Mouse (Mus musculus): Measurements from ENCODE around the gene 4930519P11Rik. TPM values are rescaled to one million over a fixed set of nuclear protein-coding genes. Genes with fewer than 3 reads are reported as not detected.

Gene 4930519P11Rik
- total and polyA plus RNA-seq, 2 experiments from 2014 or later = not detected

- Histone ChIP-seq H3K36me3 (replicated peaks; ENCODE audit: control insufficient read depth, insufficient read depth, low read length) (peaks cover 17% of the 10 kb centered on the region; the same call in 1 of the 2 replicates), H3K9me3 (replicated peaks; ENCODE audit: control insufficient read depth, low read length) (no peaks in the 10 kb centered on the region), H3K9ac (replicated peaks; ENCODE audit: low read depth, low read length) (no peak overlapping the region), H3K4me1 (ENCODE audit: control insufficient read depth, insufficient read depth) (peaks cover 3% of the 10 kb centered on the region; the same call in 1 of the 2 replicates), H3K27me3 (ENCODE audit: control insufficient read depth, insufficient read depth, low read length) (no peaks in the 10 kb centered on the region), H3K4me2 (ENCODE audit: low read depth, low read length) (no peak overlapping the region), H3K4me3 (ENCODE audit: low read depth, low read length) (no peak overlapping the region), H3K27ac (ENCODE audit: low read depth) (no peak overlapping the region)
- ATAC-seq (ENCODE audit: insufficient read depth, low read depth) = no peak
- DNase-seq (ENCODE audit: low spot score) = no peak
- 86% methylated on average over 3 of the region's 3 CpGs for WGBS
- TF ChIP-seq CTCF (IDR thresholded peaks at IDR 0.05; ENCODE audit: low read depth) (no peak), EP300 (IDR thresholded peaks at IDR 0.05; ENCODE audit: low read depth) (no peak)
Observed at GRCm38 (mm10) chr2:154591239-154591638, 22.0 kb downstream of the 4930519P11Rik start.

GRCm38 (mm10) chr2:154589051-154589450 is 24.2 kb downstream of the 4930519P11Rik start:
- no peaks in the 10 kb centered on the region for H3K9me3 ChIP-seq (replicated peaks; ENCODE audit: control insufficient read depth, low read length)
- H3K27me3 ChIP-seq (ENCODE audit: control insufficient read depth, insufficient read depth, low read length) = no peaks in the 10 kb centered on the region
- H3K4me2 ChIP-seq (ENCODE audit: low read depth, low read length) = no peak overlapping the region
- DNase-seq (ENCODE audit: low spot score) (no peak), ATAC-seq (ENCODE audit: insufficient read depth, low read depth) (no peak)
- no peak overlapping the region for H3K27ac ChIP-seq (ENCODE audit: low read depth)
- peaks cover 13% of the 10 kb centered on the region; the same call in 1 of the 2 replicates for H3K36me3 ChIP-seq (replicated peaks; ENCODE audit: control insufficient read depth, insufficient read depth, low read length)
- no peak overlapping the region for H3K9ac ChIP-seq (replicated peaks; ENCODE audit: low read depth, low read length)
- 69% methylated on average over 4 of the region's 4 CpGs for WGBS
- TF ChIP-seq EP300 (IDR thresholded peaks at IDR 0.05; ENCODE audit: low read depth) (no peak), CTCF (IDR thresholded peaks at IDR 0.05; ENCODE audit: low read depth) (no peak)
- H3K4me3 ChIP-seq (ENCODE audit: low read depth, low read length) = no peak overlapping the region
- H3K4me1 ChIP-seq (ENCODE audit: control insufficient read depth, insufficient read depth) = peaks cover 12% of the 10 kb centered on the region

- H3K36me3 ChIP-seq (replicated peaks; ENCODE audit: control insufficient read depth, insufficient read depth, low read length) = peaks cover 10% of the 10 kb centered on the region; the same call in 1 of the 2 replicates
- no peak overlapping the region for H3K27ac ChIP-seq (ENCODE audit: low read depth)
- H3K27me3 ChIP-seq (ENCODE audit: control insufficient read depth, insufficient read depth, low read length) = no peaks in the 10 kb centered on the region
- H3K4me2 ChIP-seq (ENCODE audit: low read depth, low read length) = no peak overlapping the region
- DNase-seq (ENCODE audit: low spot score) (no peak), ATAC-seq (ENCODE audit: insufficient read depth, low read depth) (no peak)
- H3K9me3 ChIP-seq (replicated peaks; ENCODE audit: control insufficient read depth, low read length) = no peaks in the 10 kb centered on the region
- H3K4me1 ChIP-seq (ENCODE audit: control insufficient read depth, insufficient read depth) = peaks cover 18% of the 10 kb centered on the region
- TF ChIP-seq CTCF (IDR thresholded peaks at IDR 0.05; ENCODE audit: low read depth) = peak; percentile 48
- TF ChIP-seq EP300 (IDR thresholded peaks at IDR 0.05; ENCODE audit: low read depth) = no peak
- H3K9ac ChIP-seq (replicated peaks; ENCODE audit: low read depth, low read length) = no peak overlapping the region
- no peak overlapping the region for H3K4me3 ChIP-seq (ENCODE audit: low read depth, low read length)
- WGBS = 69% methylated on average over 5 of the region's 5 CpGs
Observed at GRCm38 (mm10) chr2:154586405-154586804, 26.8 kb downstream of the 4930519P11Rik start.

- Histone ChIP-seq H3K27ac (ENCODE audit: low read depth) (no peak overlapping the region), H3K4me2 (ENCODE audit: low read depth, low read length) (no peak overlapping the region), H3K4me1 (ENCODE audit: control insufficient read depth, insufficient read depth) (peaks cover 22% of the 10 kb centered on the region), H3K4me3 (ENCODE audit: low read depth, low read length) (no peak overlapping the region), H3K9me3 (replicated peaks; ENCODE audit: control insufficient read depth, low read length) (no peaks in the 10 kb centered on the region), H3K36me3 (replicated peaks; ENCODE audit: control insufficient read depth, insufficient read depth, low read length) (peaks cover 10% of the 10 kb centered on the region; the same call in 1 of the 2 replicates), H3K9ac (replicated peaks; ENCODE audit: low read depth, low read length) (0 out of 2 replicates have a peak overlapping the region, but pooled peaks have one; percentile 10), H3K27me3 (ENCODE audit: control insufficient read depth, insufficient read depth, low read length) (no peaks in the 10 kb centered on the region)
- DNase-seq (ENCODE audit: low spot score) = no peak
- WGBS = 51% methylated on average over 17 of the region's 17 CpGs
- TF ChIP-seq EP300 (IDR thresholded peaks at IDR 0.05; ENCODE audit: low read depth) = no peak
- TF ChIP-seq CTCF (IDR thresholded peaks at IDR 0.05; ENCODE audit: low read depth) = no peak
- no peak for ATAC-seq (ENCODE audit: insufficient read depth, low read depth)
Observed at GRCm38 (mm10) chr2:154584931-154585601, 28.2 kb downstream of the 4930519P11Rik start.

- H3K27me3 ChIP-seq (ENCODE audit: control insufficient read depth, insufficient read depth, low read length) = no peaks in the 10 kb centered on the region
- DNase-seq (ENCODE audit: low spot score) = no peak
- no peak overlapping the region for H3K4me3 ChIP-seq (ENCODE audit: low read depth, low read length)
- 39% methylated on average over 15 of the region's 15 CpGs for WGBS
- no peak overlapping the region for H3K4me2 ChIP-seq (ENCODE audit: low read depth, low read length)
- H3K4me1 ChIP-seq (ENCODE audit: control insufficient read depth, insufficient read depth) = peaks cover 22% of the 10 kb centered on the region
- ATAC-seq (ENCODE audit: insufficient read depth, low read depth) = no peak
- peaks cover 10% of the 10 kb centered on the region; the same call in 1 of the 2 replicates for H3K36me3 ChIP-seq (replicated peaks; ENCODE audit: control insufficient read depth, insufficient read depth, low read length)
- no peak overlapping the region for H3K9ac ChIP-seq (replicated peaks; ENCODE audit: low read depth, low read length)
- H3K9me3 ChIP-seq (replicated peaks; ENCODE audit: control insufficient read depth, low read length) = no peaks in the 10 kb centered on the region
- TF ChIP-seq EP300 (IDR thresholded peaks at IDR 0.05; ENCODE audit: low read depth) = no peak
- no peak for TF ChIP-seq CTCF (IDR thresholded peaks at IDR 0.05; ENCODE audit: low read depth)
- no peak overlapping the region for H3K27ac ChIP-seq (ENCODE audit: low read depth)
Observed at GRCm38 (mm10) chr2:154583906-154584872, 29.0 kb downstream of the 4930519P11Rik start.

Measured in heart, postnatal 0 days (tissue).